Mouse (Mus musculus) E14TG2a.4 (cell line): ENCODE measurements around the gene Plcd1.

Source experiments
- H3K27me3 ChIP-seq: 2 replicates; pipeline ENCODE4 v1.6.1; 2014; ENCODE audit warnings: low read length, control low read depth; ENCODE audit not compliant: insufficient read depth
- H3K36me3 ChIP-seq: 2 replicates; pipeline ENCODE4 v1.6.1; 2014; ENCODE audit warnings: low read length, control low read depth; ENCODE audit not compliant: insufficient read depth
- H3K4me1 ChIP-seq: replicated peaks from 2 replicates; pipeline ENCODE4 v1.6.1; 2014; ENCODE audit warnings: low read depth, low read length, control low read depth
- H3K4me3 ChIP-seq: replicated peaks from 2 replicates; pipeline ENCODE4 v1.5.1; 2014; ENCODE audit warnings: mild to moderate bottlenecking, low read length
- H3K9me3 ChIP-seq: 2 replicates; pipeline ENCODE4 v1.6.1; 2014; ENCODE audit warnings: low read length, control low read depth
- CTCF ChIP-seq: conservative IDR thresholded peaks from 2 replicates; pipeline ENCODE4 v1.5.1; 2014; ENCODE audit warnings: low read length
- NANOG ChIP-seq: IDR thresholded peaks from 2 replicates; pipeline ENCODE4 v1.6.1; 2014; ENCODE audit warnings: borderline replicate concordance, low read length, mixed read lengths
- POU5F1 ChIP-seq: IDR thresholded peaks from 2 replicates; pipeline ENCODE4 v1.6.1; 2014; ENCODE audit warnings: low read length, borderline replicate concordance

Plcd1 gene

GRCm38 (mm10) chr9:119093419-119094295, at the start of gene Plcd1:
Gene Plcd1 (minus strand): TSS chr9:119093502.
- Histone ChIP-seq H3K4me1 (peaks cover 73% of the 10 kb centered on the region), H3K4me3 (peak within 1 kb of the TSS; percentile 81), H3K27me3 (peaks cover 48% of the 10 kb centered on the region), H3K9me3 (no peaks in the 10 kb centered on the region), H3K36me3 (no peaks in the 10 kb centered on the region)
- no peak for TF ChIP-seq NANOG
- TF ChIP-seq POU5F1 = no peak
- TF ChIP-seq CTCF = no peak

GRCm38 (mm10) chr9:119142066-119142465, 48.8 kb upstream of the Plcd1 start:
- peaks cover 44% of the 10 kb centered on the region for H3K27me3 ChIP-seq
- TF ChIP-seq POU5F1 = no peak
- TF ChIP-seq NANOG = no peak
- TF ChIP-seq CTCF = no peak
- no peaks in the 10 kb centered on the region for H3K9me3 ChIP-seq
- peaks cover 60% of the 10 kb centered on the region for H3K4me1 ChIP-seq
- H3K4me3 ChIP-seq = peak overlapping the region; percentile 68
- H3K36me3 ChIP-seq = no peaks in the 10 kb centered on the region

GRCm38 (mm10) chr9:119138836-119139235, 45.5 kb upstream of the Plcd1 start:
- Histone ChIP-seq H3K4me3 (no peak overlapping the region), H3K36me3 (no peaks in the 10 kb centered on the region), H3K27me3 (peaks cover 45% of the 10 kb centered on the region), H3K9me3 (no peaks in the 10 kb centered on the region), H3K4me1 (peaks cover 36% of the 10 kb centered on the region)
- no peak for TF ChIP-seq POU5F1
- TF ChIP-seq CTCF = no peak
- no peak for TF ChIP-seq NANOG

GRCm38 (mm10) chr9:119130692-119131091, 37.4 kb upstream of the Plcd1 start:
- H3K36me3 ChIP-seq = no peaks in the 10 kb centered on the region
- H3K4me1 ChIP-seq = peaks cover 7% of the 10 kb centered on the region
- H3K4me3 ChIP-seq = no peak overlapping the region
- H3K9me3 ChIP-seq = no peaks in the 10 kb centered on the region
- TF ChIP-seq CTCF (no peak), POU5F1 (no peak), NANOG (no peak)
- 0 out of 2 replicates have a peak, but pooled peaks cover 3% of the 10 kb centered on the region for H3K27me3 ChIP-seq

- H3K4me1 ChIP-seq = peaks cover 7% of the 10 kb centered on the region
- H3K4me3 ChIP-seq = no peak overlapping the region
- H3K36me3 ChIP-seq = no peaks in the 10 kb centered on the region
- no peak for TF ChIP-seq NANOG
- no peak for TF ChIP-seq POU5F1
- TF ChIP-seq CTCF = no peak; the same call in 1 of the 2 replicates
- no peaks in the 10 kb centered on the region for H3K9me3 ChIP-seq
- H3K27me3 ChIP-seq = 0 out of 2 replicates have a peak, but pooled peaks cover 3% of the 10 kb centered on the region
These were observed 35.3 kb upstream of the Plcd1 start for GRCm38 (mm10) chr9:119128436-119129181.

- Histone ChIP-seq H3K4me1 (peaks cover 20% of the 10 kb centered on the region), H3K4me3 (peak overlapping the region; percentile 37; the same call in 1 of the 2 replicates), H3K9me3 (no peaks in the 10 kb centered on the region), H3K36me3 (no peaks in the 10 kb centered on the region), H3K27me3 (peaks cover 3% of the 10 kb centered on the region)
- no peak for TF ChIP-seq NANOG
- no peak for TF ChIP-seq CTCF
- no peak for TF ChIP-seq POU5F1
These were observed 29.5 kb upstream of the Plcd1 start for GRCm38 (mm10) chr9:119122596-119123369.

- Histone ChIP-seq H3K9me3 (no peaks in the 10 kb centered on the region), H3K4me1 (peaks cover 21% of the 10 kb centered on the region), H3K27me3 (peaks cover 4% of the 10 kb centered on the region), H3K4me3 (no peak overlapping the region), H3K36me3 (no peaks in the 10 kb centered on the region)
- TF ChIP-seq POU5F1 = no peak
- TF ChIP-seq NANOG = no peak
- TF ChIP-seq CTCF = no peak
These were observed 26.9 kb upstream of the Plcd1 start for GRCm38 (mm10) chr9:119120168-119120560.
